Mouse (Mus musculus) liver, adult 2 months (tissue): ENCODE measurements around the gene Umad1.

Source experiments
- CTCF ChIP-seq: fragments of 200-500 bp; IDR thresholded peaks from 2 replicates; pipeline ENCODE4 v1.5.1; 2011; ENCODE audit warnings: low read depth, low read length, control low read depth
- POLR2A ChIP-seq: fragments of 200-500 bp; IDR thresholded peaks from 2 replicates; pipeline ENCODE4 v1.6.1; 2011; ENCODE audit warnings: low read length, control low read depth; ENCODE audit not compliant: insufficient read depth; ENCODE audit errors: extremely low read depth

- TF ChIP-seq POLR2A = no peak
- no peak for TF ChIP-seq CTCF
These were observed 230.2 kb downstream of the Umad1 start for GRCm38 (mm10) chr6:8489266-8489665.
